Mouse (Mus musculus) spleen, postnatal 14 days (tissue): ENCODE results near the gene Fgfr2.

Experiments
- DNase-seq, 2 experiments: peaks; one replicate each; pipeline ENCODE4 v3.0.0; 2021 to 2022; ENCODE audit warnings: low spot score in 2 of 2

Fgfr2 gene

GRCm38 (mm10) chr7:132415866-132416265, 707.3 kb downstream of the Fgfr2 start:
- DNase-seq = no peak

- no peak for DNase-seq
Observed at GRCm38 (mm10) chr7:132412520-132412919, 710.6 kb downstream of the Fgfr2 start.

- DNase-seq = no peak
Observed at GRCm38 (mm10) chr7:132411708-132412107, 711.4 kb downstream of the Fgfr2 start.

GRCm38 (mm10) chr7:132410958-132411357, 712.2 kb downstream of the Fgfr2 start:
- no peak for DNase-seq

- DNase-seq = no peak
Observed at GRCm38 (mm10) chr7:132409890-132410289, 713.3 kb downstream of the Fgfr2 start.

- peak in 1 of 2 experiments; percentile 25 for DNase-seq
Observed at GRCm38 (mm10) chr7:132402377-132403084, 720.6 kb downstream of the Fgfr2 start.

GRCm38 (mm10) chr7:132398487-132398886, 724.7 kb downstream of the Fgfr2 start:
- DNase-seq = no peak

GRCm38 (mm10) chr7:132396661-132397322, 726.4 kb downstream of the Fgfr2 start:
- DNase-seq = no peak

GRCm38 (mm10) chr7:132393582-132394175, 729.5 kb downstream of the Fgfr2 start:
- DNase-seq = no peak

- no peak for DNase-seq
Observed at GRCm38 (mm10) chr7:132393014-132393406, 730.1 kb downstream of the Fgfr2 start.

GRCm38 (mm10) chr7:132392233-132393013, 730.7 kb downstream of the Fgfr2 start:
- DNase-seq = no peak

- no peak for DNase-seq
Observed at GRCm38 (mm10) chr7:132389473-132389872, 733.7 kb downstream of the Fgfr2 start.

- DNase-seq = no peak
Observed at GRCm38 (mm10) chr7:132387507-132387906, 735.6 kb downstream of the Fgfr2 start.

- no peak for DNase-seq
Observed at GRCm38 (mm10) chr7:132386316-132386715, 736.8 kb downstream of the Fgfr2 start.

GRCm38 (mm10) chr7:132385456-132386130, 737.6 kb downstream of the Fgfr2 start:
- DNase-seq = no peak

- DNase-seq = no peak
Observed at GRCm38 (mm10) chr7:132384736-132385455, 738.3 kb downstream of the Fgfr2 start.

- DNase-seq = no peak
Observed at GRCm38 (mm10) chr7:132380634-132381336, 742.4 kb downstream of the Fgfr2 start.

GRCm38 (mm10) chr7:132377913-132378312, 745.2 kb downstream of the Fgfr2 start:
- no peak for DNase-seq

GRCm38 (mm10) chr7:132373594-132374378, 749.4 kb downstream of the Fgfr2 start:
- no peak for DNase-seq
